Mouse (Mus musculus) myocyte (in vitro differentiated cells): Measurements from ENCODE around the gene Pla2g4b. TPM values are rescaled to one million over a fixed set of nuclear protein-coding genes. Genes with fewer than 3 reads are reported as not detected.

ENCODE experiments used
- H3K27me3 ChIP-seq: one replicate; pipeline ENCODE4 v1.6.1; 2011; ENCODE audit not compliant: control insufficient read depth, insufficient read depth, insufficient read length
- H3K36me3 ChIP-seq: one replicate; pipeline ENCODE4 v1.6.1; 2011; ENCODE audit not compliant: control insufficient read depth, insufficient read depth
- H3K4me2 ChIP-seq: one replicate; pipeline ENCODE4 v1.6.1; 2011; ENCODE audit warnings: low read depth, control low read depth
- H3K4me3 ChIP-seq: one replicate; pipeline ENCODE4 v1.5.1; 2011; ENCODE audit warnings: mild to moderate bottlenecking, control low read depth, moderate library complexity
- H3K79me2 ChIP-seq: one replicate; pipeline ENCODE4 v1.6.1; 2011; ENCODE audit not compliant: control insufficient read depth, insufficient read depth
- H3ac ChIP-seq: one replicate; pipeline ENCODE4 v1.6.1; 2011; ENCODE audit not compliant: control insufficient read depth, insufficient read length
- CEBPB ChIP-seq: IDR thresholded peaks from 2 replicates; pipeline ENCODE4 v1.6.1; 2011; ENCODE audit warnings: mild to moderate bottlenecking, moderate library complexity; ENCODE audit not compliant: poor library complexity, insufficient read depth, severe bottlenecking
- E2F4 ChIP-seq: IDR thresholded peaks from one replicate; pipeline ENCODE4 v1.6.1; 2011; ENCODE audit warnings: mild to moderate bottlenecking, control low read depth, moderate library complexity; ENCODE audit not compliant: insufficient read depth
- MAX ChIP-seq: IDR thresholded peaks from one replicate; pipeline ENCODE4 v1.6.1; 2011; ENCODE audit warnings: low read depth, mild to moderate bottlenecking, control low read depth
- MYOD1 ChIP-seq, 3 experiments: IDR thresholded peaks; one replicate each; pipeline ENCODE4 v1.6.1; 2011; ENCODE audit warnings: control low read depth in 2 of 3, low read depth in 2 of 3, mild to moderate bottlenecking in 2 of 3, moderate library complexity in 1 of 3; ENCODE audit not compliant: insufficient read length in 2 of 3, control insufficient read depth in 1 of 3
- MYOG ChIP-seq, 3 experiments: IDR thresholded peaks; one replicate each; pipeline ENCODE4 v1.6.1; 2011; ENCODE audit warnings: control low read depth in 2 of 3, low read depth in 2 of 3, mild to moderate bottlenecking in 2 of 3; ENCODE audit not compliant: insufficient read length in 2 of 3, control insufficient read depth in 1 of 3, insufficient read depth in 1 of 3
- POLR2A ChIP-seq: IDR thresholded peaks from one replicate; pipeline ENCODE4 v1.6.1; 2011; ENCODE audit warnings: low read depth, mild to moderate bottlenecking, control low read depth, moderate library complexity; ENCODE audit not compliant: insufficient read length
- POLR2AphosphoS2 ChIP-seq: IDR thresholded peaks from one replicate; pipeline ENCODE4 v1.6.1; 2011; ENCODE audit warnings: low read depth, control low read depth; ENCODE audit not compliant: insufficient read length
- REST ChIP-seq: IDR thresholded peaks from one replicate; pipeline ENCODE4 v1.6.1; 2011; ENCODE audit warnings: mild to moderate bottlenecking, control low read depth, moderate library complexity; ENCODE audit not compliant: insufficient read depth, insufficient read length
- SRF ChIP-seq: IDR thresholded peaks from one replicate; pipeline ENCODE4 v1.6.1; 2011; ENCODE audit warnings: low read depth; ENCODE audit not compliant: control insufficient read depth, insufficient read length
- TCF12 ChIP-seq: IDR thresholded peaks from one replicate; pipeline ENCODE4 v1.6.1; 2011; ENCODE audit warnings: mild to moderate bottlenecking, control low read depth; ENCODE audit not compliant: poor library complexity, insufficient read depth, severe bottlenecking
- TCF3 ChIP-seq: IDR thresholded peaks from one replicate; pipeline ENCODE4 v1.6.1; 2011; ENCODE audit warnings: low read depth, control low read depth; ENCODE audit not compliant: insufficient read length
- USF1 ChIP-seq: IDR thresholded peaks from one replicate; pipeline ENCODE4 v1.6.1; 2011; ENCODE audit warnings: low read depth, mild to moderate bottlenecking, control low read depth, moderate library complexity
- polyA plus RNA-seq: library from polyadenylated mRNA; unstranded; fragments of >200 nt; fragmentation: generic; extraction: Trizol; gene quantifications from one replicate; pipeline ENCODE4 v1.2.1, GENCODE M21; 2012; ENCODE audit warnings: missing spikeins

The Pla2g4b gene
- polyA plus RNA-seq, 1 experiment, result 0.58 TPM

- H3K4me2 ChIP-seq, result no peak overlapping the region
- TF ChIP-seq REST, result no peak
- TF ChIP-seq E2F4, result no peak
- TF ChIP-seq MYOG (IDR thresholded peaks at IDR 0.05; ENCODE audit: control insufficient read depth in 1 of 3, insufficient read depth in 1 of 3, insufficient read length in 2 of 3, low read depth in 2 of 3), result no peak
- no peak for TF ChIP-seq TCF3
- no peak for TF ChIP-seq POLR2A
- no peak for TF ChIP-seq TCF12
- TF ChIP-seq USF1, result no peak
- no peak for TF ChIP-seq POLR2AphosphoS2
- no peak for TF ChIP-seq SRF
- no peak for TF ChIP-seq MYOD1 (IDR thresholded peaks at IDR 0.05; ENCODE audit: control insufficient read depth in 1 of 3, insufficient read length in 2 of 3, low read depth in 2 of 3)
- no peak for TF ChIP-seq MAX
- no peak for TF ChIP-seq CEBPB
- H3K27me3 ChIP-seq, result peaks cover 35% of the 10 kb centered on the region
- H3ac ChIP-seq, result no peak overlapping the region
- no peaks in the 10 kb centered on the region for H3K79me2 ChIP-seq
- no peaks in the 10 kb centered on the region for H3K36me3 ChIP-seq
- H3K4me3 ChIP-seq, result no peak overlapping the region
Measured at GRCm38 (mm10) chr2:120046486-120047310, 13.5 kb downstream of the Pla2g4b start.

- H3K27me3 ChIP-seq, result peaks cover 39% of the 10 kb centered on the region
- H3K79me2 ChIP-seq, result no peaks in the 10 kb centered on the region
- no peak overlapping the region for H3K4me3 ChIP-seq
- TF ChIP-seq POLR2A, result no peak
- peak in 2 of 3 experiments; percentile 32 to 60 for TF ChIP-seq MYOG (IDR thresholded peaks at IDR 0.05; ENCODE audit: control insufficient read depth in 1 of 3, insufficient read depth in 1 of 3, insufficient read length in 2 of 3, low read depth in 2 of 3)
- peak in 1 of 3 experiments; percentile 63 for TF ChIP-seq MYOD1 (IDR thresholded peaks at IDR 0.05; ENCODE audit: control insufficient read depth in 1 of 3, insufficient read length in 2 of 3, low read depth in 2 of 3)
- H3ac ChIP-seq, result no peak overlapping the region
- no peaks in the 10 kb centered on the region for H3K36me3 ChIP-seq
- H3K4me2 ChIP-seq, result no peak overlapping the region
Measured at GRCm38 (mm10) chr2:120048173-120048572, 15.0 kb downstream of the Pla2g4b start.

GRCm38 (mm10) chr2:120049632-120050274 is 16.5 kb downstream of the Pla2g4b start:
- Histone ChIP-seq H3K79me2 (no peaks in the 10 kb centered on the region), H3ac (no peak overlapping the region), H3K4me2 (no peak overlapping the region), H3K27me3 (peaks cover 39% of the 10 kb centered on the region), H3K4me3 (no peak overlapping the region), H3K36me3 (no peaks in the 10 kb centered on the region)
- TF ChIP-seq POLR2AphosphoS2, result no peak
- no peak for TF ChIP-seq SRF
- TF ChIP-seq POLR2A, result no peak
- no peak for TF ChIP-seq MYOD1 (IDR thresholded peaks at IDR 0.05; ENCODE audit: control insufficient read depth in 1 of 3, insufficient read length in 2 of 3, low read depth in 2 of 3)
- TF ChIP-seq TCF3, result no peak
- no peak for TF ChIP-seq REST
- TF ChIP-seq E2F4, result no peak
- no peak for TF ChIP-seq MYOG (IDR thresholded peaks at IDR 0.05; ENCODE audit: control insufficient read depth in 1 of 3, insufficient read depth in 1 of 3, insufficient read length in 2 of 3, low read depth in 2 of 3)
- no peak for TF ChIP-seq USF1

GRCm38 (mm10) chr2:120051405-120051804 is 18.2 kb downstream of the Pla2g4b start:
- Histone ChIP-seq H3ac (no peak overlapping the region), H3K4me2 (no peak overlapping the region), H3K27me3 (peaks cover 37% of the 10 kb centered on the region), H3K79me2 (no peaks in the 10 kb centered on the region), H3K36me3 (no peaks in the 10 kb centered on the region), H3K4me3 (no peak overlapping the region)
- TF ChIP-seq SRF (no peak), MYOG (IDR thresholded peaks at IDR 0.05; ENCODE audit: control insufficient read depth in 1 of 3, insufficient read depth in 1 of 3, insufficient read length in 2 of 3, low read depth in 2 of 3) (no peak), POLR2A (no peak), MAX (no peak)

- no peaks in the 10 kb centered on the region for H3K79me2 ChIP-seq
- H3K4me2 ChIP-seq, result no peak overlapping the region
- H3K4me3 ChIP-seq, result no peak overlapping the region
- peaks cover 42% of the 10 kb centered on the region for H3K27me3 ChIP-seq
- no peak for TF ChIP-seq CEBPB
- TF ChIP-seq MYOD1 (IDR thresholded peaks at IDR 0.05; ENCODE audit: control insufficient read depth in 1 of 3, insufficient read length in 2 of 3, low read depth in 2 of 3), result no peak
- TF ChIP-seq MAX, result no peak
- TF ChIP-seq POLR2AphosphoS2, result no peak
- TF ChIP-seq MYOG (IDR thresholded peaks at IDR 0.05; ENCODE audit: control insufficient read depth in 1 of 3, insufficient read depth in 1 of 3, insufficient read length in 2 of 3, low read depth in 2 of 3), result no peak
- TF ChIP-seq USF1, result no peak
- no peak for TF ChIP-seq REST
- no peak for TF ChIP-seq SRF
- TF ChIP-seq TCF12, result no peak
- no peak for TF ChIP-seq TCF3
- no peak for TF ChIP-seq POLR2A
- no peak for TF ChIP-seq E2F4
- H3K36me3 ChIP-seq, result no peaks in the 10 kb centered on the region
- no peak overlapping the region for H3ac ChIP-seq
Measured at GRCm38 (mm10) chr2:120054771-120055552, 21.7 kb downstream of the Pla2g4b start.
